Mouse (Mus musculus) cerebellum, adult 2 months (tissue): ENCODE data around the gene Chmp1a. TPM values are rescaled to one million over a fixed set of nuclear protein-coding genes. Genes with fewer than 3 reads are reported as not detected.
A peak's percentile ranks its signal among the peaks of the same experiment; 100 is the strongest.
"Not testable (repeated sequence)": the region's sequence is repeated elsewhere in the genome, so short reads cannot be mapped to it uniquely, and the experiment has no call there.

ENCODE experiments used
- DNase-seq, 2 experiments: peaks; one replicate each; pipeline ENCODE4 v3.0.0; 2021
- H3K27ac ChIP-seq: fragments of 200-500 bp; 2 replicates; pipeline ENCODE4 v1.5.1; 2012; ENCODE audit warnings: low read length, control low read depth, inconsistent platforms; ENCODE audit not compliant: insufficient read depth
- H3K27me3 ChIP-seq: fragments of 200-500 bp; 2 replicates; pipeline ENCODE4 v1.6.1; 2012; ENCODE audit warnings: inconsistent platforms, mild to moderate bottlenecking, low read length, moderate library complexity; ENCODE audit not compliant: control insufficient read depth, insufficient read depth
- H3K4me1 ChIP-seq: fragments of 200-500 bp; 2 replicates; pipeline ENCODE4 v1.6.1; 2011; ENCODE audit warnings: low read length; ENCODE audit not compliant: control insufficient read depth, insufficient read depth
- H3K4me3 ChIP-seq: fragments of 200-500 bp; replicated peaks from 2 replicates; pipeline ENCODE3; 2011; ENCODE audit warnings: mild to moderate bottlenecking, low read depth, low read length, control low read depth; ENCODE audit not compliant: insufficient read depth
- CTCF ChIP-seq: fragments of 200-500 bp; IDR thresholded peaks from 2 replicates; pipeline ENCODE4 v1.5.1; 2011; ENCODE audit warnings: low read depth, mild to moderate bottlenecking, control low read depth, low read length, moderate library complexity, borderline replicate concordance; ENCODE audit not compliant: insufficient read depth
- POLR2A ChIP-seq: fragments of 200-500 bp; IDR thresholded peaks from 2 replicates; pipeline ENCODE4 v1.6.1; 2011; ENCODE audit warnings: low read length, control low read depth, borderline replicate concordance; ENCODE audit not compliant: insufficient read depth
- WGBS: fragments of 180-500 bp; shearing (Covaris S2); methylation state at CpG from one replicate; pipeline ENCODE4 v1.1.7; 2018; 5-methylcytosine and 5-hydroxymethylcytosine counted together
- polyA plus RNA-seq: library from polyadenylated mRNA; depleted of rRNA; stranded (reverse); fragments of >200 nt; gene quantifications from 2 replicates; pipeline ENCODE4 v1.2.3, GENCODE M21; 2012

Gene Chmp1a
- polyA plus RNA-seq, 1 experiment: 98.2 TPM

GRCm38 (mm10) chr8:123224278-123225266, 12.0 kb upstream of the Chmp1a start, which contains the start of gene Cdk10:
TSS of gene Cdk10 (plus strand) at chr8:123224842.
- H3K4me1 ChIP-seq: peaks cover 2% of the 10 kb centered on the region; the same call in 1 of the 2 replicates
- H3K4me3 ChIP-seq: peak within 1 kb of the TSS; percentile 80
- H3K27ac ChIP-seq: peak within 1 kb of the TSS; percentile 30
- no peaks in the 10 kb centered on the region for H3K27me3 ChIP-seq
- 3% methylated on average over 59 of the region's 59 CpGs for WGBS
- peak; percentile 94 to 95 for DNase-seq
- peak; percentile 100 for TF ChIP-seq POLR2A
- TF ChIP-seq CTCF: no peak

- WGBS: 45% methylated on average over 1 of the region's 1 CpGs
Observed at GRCm38 (mm10) chr8:123220917-123221316, 8.4 kb upstream of the Chmp1a start.

DNA sequence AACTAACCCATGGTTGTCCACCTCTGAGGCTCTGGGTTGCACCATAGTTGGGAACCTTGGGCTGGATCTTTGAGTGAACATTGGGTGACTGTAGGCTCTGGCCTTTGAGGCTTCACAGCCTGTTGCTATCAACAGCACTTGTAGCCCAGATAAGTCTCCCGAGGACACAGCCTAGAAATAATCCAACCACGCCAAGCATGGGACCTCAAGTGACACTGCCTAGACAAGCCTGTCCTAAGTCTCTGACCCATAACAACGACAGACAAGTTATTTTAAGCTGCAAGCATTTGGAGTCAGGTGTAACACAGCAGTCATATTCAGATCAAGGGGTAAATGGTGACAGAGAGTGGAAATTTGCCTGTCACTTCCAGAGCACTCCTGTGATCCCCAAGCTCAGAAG, 2.9 kb upstream of the Chmp1a start:
- no peak for DNase-seq
- no peak for TF ChIP-seq POLR2A
- no peak for TF ChIP-seq CTCF
- Histone ChIP-seq H3K27me3 (no peaks in the 10 kb centered on the region), H3K4me3 (no peak overlapping the region), H3K4me1 (peaks cover 2% of the 10 kb centered on the region; the same call in 1 of the 2 replicates), H3K27ac (no peak overlapping the region)
- WGBS: 80% methylated on average over 3 of the region's 3 CpGs

More at GRCm38 (mm10) chr8:123220917-123221316, 8.4 kb upstream of the Chmp1a start:
- no peak overlapping the region for H3K4me3 ChIP-seq
- no peak overlapping the region for H3K27ac ChIP-seq
- DNase-seq: no peak
- no peaks in the 10 kb centered on the region for H3K27me3 ChIP-seq
- H3K4me1 ChIP-seq: peaks cover 2% of the 10 kb centered on the region; the same call in 1 of the 2 replicates
- TF ChIP-seq POLR2A (no peak), CTCF (no peak)

GRCm38 (mm10) chr8:123213118-123213772, 682 bp upstream of the Chmp1a start:
- 15% methylated on average over 22 of the region's 22 CpGs for WGBS
- peak overlapping the region; percentile 77 for H3K4me3 ChIP-seq
- no peaks in the 10 kb centered on the region for H3K27me3 ChIP-seq
- H3K27ac ChIP-seq: no peak overlapping the region
- peaks cover 2% of the 10 kb centered on the region; the same call in 1 of the 2 replicates for H3K4me1 ChIP-seq
- no peak for DNase-seq
- TF ChIP-seq CTCF (no peak), POLR2A (no peak)

GRCm38 (mm10) chr8:123211876-123212275, 687 bp downstream of the Chmp1a start:
- WGBS: 37% methylated on average over 10 of the region's 10 CpGs
- no peak overlapping the region for H3K27ac ChIP-seq
- H3K4me1 ChIP-seq: peaks cover 2% of the 10 kb centered on the region; the same call in 1 of the 2 replicates

DNA sequence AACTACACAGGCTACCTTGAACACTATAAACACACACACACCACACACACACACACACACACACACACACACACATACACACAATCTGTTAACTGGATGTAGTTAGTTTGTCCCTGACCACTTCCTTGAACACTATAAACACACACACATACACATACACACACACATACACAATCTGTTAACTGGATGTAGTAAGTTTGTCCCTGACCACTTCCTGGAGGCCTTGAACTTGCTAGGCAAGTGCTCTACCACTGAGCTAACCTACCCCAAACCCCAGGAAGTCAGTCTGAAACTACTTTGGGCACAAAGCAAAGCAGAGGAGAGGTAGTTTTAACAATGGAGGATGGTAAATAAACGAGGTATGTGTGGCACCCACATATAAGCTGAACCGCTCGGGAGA, 9.0 kb downstream of the Chmp1a start:
- Histone ChIP-seq H3K4me1 (no peaks in the 10 kb centered on the region), H3K27me3 (no peaks in the 10 kb centered on the region), H3K4me3 (no peak overlapping the region), H3K27ac (no peak overlapping the region)
- WGBS: 84% methylated on average over 3 of the region's 3 CpGs
- DNase-seq: no peak
- TF ChIP-seq CTCF (no peak), POLR2A (no peak)

More at GRCm38 (mm10) chr8:123211876-123212275, 687 bp downstream of the Chmp1a start:
- Histone ChIP-seq H3K4me3 (peak overlapping the region; percentile 77), H3K27me3 (no peaks in the 10 kb centered on the region)
- no peak for TF ChIP-seq POLR2A
- no peak for TF ChIP-seq CTCF
- no peak for DNase-seq

GRCm38 (mm10) chr8:123202288-123202687, 10.3 kb downstream of the Chmp1a start:
- 21% methylated on average over 5 of the region's 5 CpGs for WGBS
- peak; percentile 57 to 72 for DNase-seq
- H3K4me1 ChIP-seq: no peaks in the 10 kb centered on the region
- no peak overlapping the region for H3K4me3 ChIP-seq
- no peaks in the 10 kb centered on the region for H3K27me3 ChIP-seq
- TF ChIP-seq POLR2A (no peak), CTCF (peak; percentile 76)
- no peak overlapping the region for H3K27ac ChIP-seq

DNA sequence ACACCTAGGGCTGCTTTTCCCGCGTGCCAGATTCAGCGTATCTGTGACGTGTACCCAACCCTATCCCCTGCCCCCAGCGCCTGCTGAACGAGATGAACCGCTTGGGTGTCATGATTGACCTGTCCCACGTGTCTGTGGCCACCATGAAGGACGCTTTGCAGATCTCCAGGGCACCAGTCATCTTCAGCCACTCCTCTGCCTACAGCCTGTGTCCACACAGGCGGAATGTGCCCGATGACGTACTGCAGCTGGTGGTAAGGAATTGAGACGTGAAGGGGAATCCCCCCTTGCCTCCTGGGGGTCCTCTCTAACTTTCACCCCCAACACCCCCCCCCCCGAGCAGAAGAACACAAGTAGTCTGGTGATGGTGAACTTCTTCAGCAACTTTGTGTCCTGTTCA, 12.7 kb downstream of the Chmp1a start:
- no peak overlapping the region for H3K27ac ChIP-seq
- no peak for DNase-seq
- no peak for TF ChIP-seq POLR2A
- no peak for TF ChIP-seq CTCF
- H3K4me1 ChIP-seq: no peaks in the 10 kb centered on the region
- H3K4me3 ChIP-seq: no peak overlapping the region
- WGBS: 60% methylated on average over 14 of the region's 14 CpGs
- no peaks in the 10 kb centered on the region for H3K27me3 ChIP-seq

DNA sequence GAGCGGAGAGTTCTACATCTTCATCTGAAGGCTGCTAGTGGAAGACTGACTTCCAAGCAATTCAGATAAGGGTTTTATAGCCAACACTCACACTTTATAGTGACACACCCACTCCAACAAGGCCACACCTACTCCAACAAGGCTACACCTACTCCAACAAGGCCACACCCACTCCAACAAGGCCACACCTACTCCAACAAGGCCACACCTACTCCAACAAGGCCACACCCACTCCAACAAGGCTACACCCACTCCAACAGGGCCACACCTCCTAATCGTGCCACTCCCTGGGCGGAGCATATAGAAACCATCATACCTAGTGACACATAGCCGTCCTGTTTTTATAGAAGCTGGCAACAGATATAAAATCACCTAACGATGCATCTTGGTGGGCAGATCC, 15.5 kb downstream of the Chmp1a start:
- 78% methylated on average over 5 of the region's 5 CpGs for WGBS
- H3K4me3 ChIP-seq, H3K4me1 ChIP-seq, H3K27ac ChIP-seq, H3K27me3 ChIP-seq, DNase-seq: not testable (repeated sequence)
